Mouse (Mus musculus): ENCODE results near the gene Gm17535. TPM values are rescaled to one million over a fixed set of nuclear protein-coding genes. Genes with fewer than 3 reads are reported as not detected.
"Not testable (repeated sequence)": the region's sequence is repeated elsewhere in the genome, so short reads cannot be mapped to it uniquely, and the experiment has no call there.

Gene Gm17535
- polyA plus RNA-seq (2015; fragmentation: Nextera tagmentation; extraction: Ambion mirVana): not detected in 2 replicates

DNA sequence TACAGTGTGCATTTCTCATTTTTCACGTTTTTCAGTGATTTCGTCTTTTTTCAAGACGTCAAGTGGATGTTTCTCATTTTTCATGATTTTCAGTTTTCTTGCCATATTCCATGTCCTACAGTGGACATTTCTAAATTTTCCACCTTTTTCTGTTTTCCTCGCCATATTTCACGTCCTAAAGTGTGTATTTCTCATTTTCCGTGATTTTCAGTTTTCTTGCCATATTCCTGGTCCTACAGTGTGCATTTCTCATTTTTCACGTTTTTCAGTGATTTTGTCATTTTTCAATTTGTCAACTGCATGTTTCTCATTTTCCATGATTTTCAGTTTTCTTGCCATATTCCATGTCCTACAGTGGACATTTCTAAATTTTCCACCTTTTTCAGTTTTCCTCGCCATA lies at the start of gene Gm17535:
Gm17535 (plus strand) TSS at position 301 of the 400 bp plus-strand sequence.
- H3K4me2 ChIP-seq (ENCODE audit: low read depth, low read length); H3K9ac ChIP-seq (ENCODE audit: low read length); ATAC-seq (ENCODE audit: insufficient read depth, low FRiP score); H3K4me3 ChIP-seq (replicated peaks; ENCODE audit: low read length); H3K4me1 ChIP-seq (ENCODE audit: control insufficient read depth, insufficient read depth, low read length); H3K9me3 ChIP-seq (replicated peaks; ENCODE audit: control insufficient read depth, low read length); H3K36me3 ChIP-seq (ENCODE audit: control insufficient read depth, insufficient read depth, low read length); H3K27me3 ChIP-seq (ENCODE audit: control insufficient read depth, insufficient read depth, low read length); H3K27ac ChIP-seq (ENCODE audit: low read length): not testable (repeated sequence)
- WGBS: no CpG with 5 or more reads among the region's 8 CpGs

DNA sequence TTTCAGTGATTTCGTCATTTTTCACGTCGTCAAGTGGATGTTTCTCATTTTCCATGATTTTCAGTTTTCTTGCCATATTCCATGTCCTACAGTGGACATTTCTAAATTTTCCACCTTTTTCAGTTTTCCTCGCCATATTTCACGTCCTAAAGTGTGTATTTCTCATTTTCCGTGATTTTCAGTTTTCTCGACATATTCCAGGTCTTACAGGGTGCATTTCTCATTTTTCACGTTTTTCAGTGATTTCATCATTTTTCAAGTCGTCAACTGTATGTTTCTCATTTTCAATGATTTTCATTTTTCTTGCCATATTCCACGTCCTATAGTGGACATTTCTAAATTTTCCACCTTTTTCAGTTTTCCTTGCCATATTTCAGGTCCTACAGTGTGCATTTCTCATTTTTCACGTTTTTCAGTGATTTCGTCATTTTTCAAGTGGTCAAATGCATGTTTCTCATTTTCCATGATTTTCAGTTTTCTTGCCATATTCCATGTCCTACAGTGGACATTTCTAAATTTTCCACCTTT lies 33.9 kb upstream of the Gm17535 start, which contains the start of gene Gm10722:
Gm10722 (plus strand) TSS at position 478 of the 528 bp plus-strand sequence.
- ATAC-seq (ENCODE audit: insufficient read depth, low FRiP score); H3K27me3 ChIP-seq (ENCODE audit: control insufficient read depth, insufficient read depth, low read length); H3K4me2 ChIP-seq (ENCODE audit: low read depth, low read length); H3K9me3 ChIP-seq (replicated peaks; ENCODE audit: control insufficient read depth, low read length); H3K27ac ChIP-seq (ENCODE audit: low read length); H3K9ac ChIP-seq (ENCODE audit: low read length); H3K36me3 ChIP-seq (ENCODE audit: control insufficient read depth, insufficient read depth, low read length); H3K4me1 ChIP-seq (ENCODE audit: control insufficient read depth, insufficient read depth, low read length); H3K4me3 ChIP-seq (replicated peaks; ENCODE audit: low read length): not testable (repeated sequence)
- 66% methylated on average over 12 of the region's 12 CpGs for WGBS

DNA sequence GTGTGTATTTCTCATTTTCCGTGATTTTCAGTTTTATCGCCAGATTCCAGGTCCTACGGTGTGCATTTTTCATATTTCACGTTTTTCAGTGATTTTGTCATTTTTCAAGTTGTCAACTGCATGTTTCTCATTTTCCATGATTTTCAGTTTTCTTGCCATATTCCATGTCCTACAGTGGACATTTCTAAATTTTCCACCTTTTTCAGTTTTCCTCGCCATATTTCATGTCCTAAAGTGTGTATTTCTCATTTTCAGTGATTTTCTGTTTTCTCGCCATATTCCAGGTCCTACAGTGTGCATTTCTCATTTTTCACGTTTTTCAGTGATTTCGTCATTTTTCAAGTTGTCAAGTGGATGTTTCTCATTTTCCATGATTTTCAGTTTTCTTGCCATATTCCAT lies 33.4 kb upstream of the Gm17535 start:
- H3K9ac ChIP-seq (ENCODE audit: low read length); H3K4me3 ChIP-seq (replicated peaks; ENCODE audit: low read length); H3K27me3 ChIP-seq (ENCODE audit: control insufficient read depth, insufficient read depth, low read length); ATAC-seq (ENCODE audit: insufficient read depth, low FRiP score); H3K36me3 ChIP-seq (ENCODE audit: control insufficient read depth, insufficient read depth, low read length); H3K9me3 ChIP-seq (replicated peaks; ENCODE audit: control insufficient read depth, low read length); H3K27ac ChIP-seq (ENCODE audit: low read length); H3K4me2 ChIP-seq (ENCODE audit: low read depth, low read length); H3K4me1 ChIP-seq (ENCODE audit: control insufficient read depth, insufficient read depth, low read length): not testable (repeated sequence)
- WGBS: 67% methylated on average over 8 of the region's 8 CpGs

DNA sequence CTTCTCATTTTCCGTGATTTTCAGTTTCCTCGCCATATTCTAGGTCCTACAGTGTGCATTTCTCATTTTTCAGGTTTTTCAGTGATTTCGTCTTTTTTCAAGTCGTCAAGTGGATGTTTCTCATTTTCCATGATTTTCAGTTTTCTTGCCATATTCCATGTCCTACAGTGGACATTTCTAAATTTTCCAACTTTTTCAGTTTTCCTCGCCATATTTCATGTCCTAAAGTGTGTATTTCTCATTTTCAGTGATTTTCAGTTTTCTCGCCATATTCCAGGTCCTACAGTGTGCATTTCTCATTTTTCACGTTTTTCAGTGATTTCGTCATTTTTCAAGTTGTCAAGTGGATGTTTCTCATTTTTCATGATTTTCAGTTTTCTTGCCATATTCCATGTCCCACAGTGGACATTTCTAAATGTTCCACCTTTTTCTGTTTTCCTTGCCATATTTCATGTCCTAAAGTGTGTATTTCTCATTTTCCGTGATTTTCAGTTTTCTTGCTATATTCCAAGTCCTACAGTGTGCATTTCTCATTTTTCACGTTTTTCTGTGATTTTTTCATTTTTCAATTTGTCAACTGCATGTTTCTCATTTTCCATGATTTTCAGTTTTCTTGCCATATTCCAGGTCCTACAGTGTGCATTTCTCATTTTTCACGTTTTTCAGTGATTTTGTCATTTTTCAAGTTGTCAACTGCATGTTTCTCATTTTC lies 32.3 kb upstream of the Gm17535 start:
- not testable (repeated sequence) for H3K4me3 ChIP-seq (replicated peaks; ENCODE audit: low read length); H3K9ac ChIP-seq (ENCODE audit: low read length); H3K27ac ChIP-seq (ENCODE audit: low read length); H3K9me3 ChIP-seq (replicated peaks; ENCODE audit: control insufficient read depth, low read length); H3K4me2 ChIP-seq (ENCODE audit: low read depth, low read length); H3K27me3 ChIP-seq (ENCODE audit: control insufficient read depth, insufficient read depth, low read length); H3K36me3 ChIP-seq (ENCODE audit: control insufficient read depth, insufficient read depth, low read length); H3K4me1 ChIP-seq (ENCODE audit: control insufficient read depth, insufficient read depth, low read length)
- peak; percentile 86 for ATAC-seq (ENCODE audit: insufficient read depth, low FRiP score)
- 57% methylated on average over 8 of the region's 11 CpGs for WGBS

DNA sequence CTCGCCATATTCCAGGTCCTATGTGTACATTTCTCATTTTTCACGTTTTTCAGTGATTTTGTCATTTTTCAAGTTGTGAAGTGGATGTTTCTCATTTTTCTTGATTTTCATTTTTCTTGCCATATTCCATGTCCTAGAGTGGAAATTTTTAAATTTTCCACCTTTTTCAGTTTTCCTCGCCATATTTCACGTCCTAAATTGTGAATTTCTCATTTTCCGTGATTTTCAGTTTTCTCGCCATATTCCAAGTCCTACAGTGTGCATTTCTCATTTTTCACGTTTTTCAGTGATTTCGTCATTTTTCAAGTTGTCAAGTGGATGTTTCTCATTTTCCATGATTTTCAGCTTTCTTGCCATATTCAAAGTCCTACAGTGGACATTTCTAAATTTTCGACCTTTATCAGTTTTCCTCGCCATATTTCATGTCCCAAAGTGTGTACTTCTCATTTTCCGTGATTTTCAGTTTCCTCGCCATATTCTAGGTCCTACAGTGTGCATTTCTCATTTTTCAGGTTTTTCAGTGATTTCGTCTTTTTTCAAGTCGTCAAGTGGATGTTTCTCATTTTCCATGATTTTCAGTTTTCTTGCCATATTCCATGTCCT lies 31.5 kb upstream of the Gm17535 start, which contains the start of gene Gm11168:
Gm11168 (plus strand) TSS at position 553 of the 603 bp plus-strand sequence.
- H3K27ac ChIP-seq (ENCODE audit: low read length); H3K4me3 ChIP-seq (replicated peaks; ENCODE audit: low read length); ATAC-seq (ENCODE audit: insufficient read depth, low FRiP score); H3K27me3 ChIP-seq (ENCODE audit: control insufficient read depth, insufficient read depth, low read length); H3K9ac ChIP-seq (ENCODE audit: low read length); H3K4me1 ChIP-seq (ENCODE audit: control insufficient read depth, insufficient read depth, low read length); H3K9me3 ChIP-seq (replicated peaks; ENCODE audit: control insufficient read depth, low read length); H3K36me3 ChIP-seq (ENCODE audit: control insufficient read depth, insufficient read depth, low read length); H3K4me2 ChIP-seq (ENCODE audit: low read depth, low read length): not testable (repeated sequence)
- WGBS: 68% methylated on average over 6 of the region's 14 CpGs

DNA sequence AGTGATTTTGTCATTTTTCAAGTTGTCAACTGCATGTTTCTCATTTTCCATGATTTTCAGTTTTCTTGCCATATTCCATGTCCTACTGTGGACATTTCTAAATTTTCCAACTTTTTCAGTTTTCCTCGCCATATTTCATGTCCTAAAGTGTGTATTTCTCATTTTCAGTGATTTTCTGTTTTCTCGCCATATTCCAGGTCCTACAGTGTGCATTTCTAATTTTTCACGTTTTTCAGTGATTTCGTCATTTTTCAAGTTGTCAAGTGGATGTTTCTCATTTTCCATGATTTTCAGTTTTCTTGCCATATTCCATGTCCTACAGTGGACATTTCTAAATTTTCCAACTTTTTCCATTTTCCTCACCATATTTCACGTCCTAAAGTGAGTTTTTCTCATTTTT lies 28.2 kb upstream of the Gm17535 start:
- not testable (repeated sequence) for H3K27me3 ChIP-seq (ENCODE audit: control insufficient read depth, insufficient read depth, low read length); H3K4me1 ChIP-seq (ENCODE audit: control insufficient read depth, insufficient read depth, low read length); ATAC-seq (ENCODE audit: insufficient read depth, low FRiP score); H3K27ac ChIP-seq (ENCODE audit: low read length); H3K9ac ChIP-seq (ENCODE audit: low read length); H3K4me3 ChIP-seq (replicated peaks; ENCODE audit: low read length); H3K9me3 ChIP-seq (replicated peaks; ENCODE audit: control insufficient read depth, low read length); H3K36me3 ChIP-seq (ENCODE audit: control insufficient read depth, insufficient read depth, low read length); H3K4me2 ChIP-seq (ENCODE audit: low read depth, low read length)
- 87% methylated on average over 1 of the region's 5 CpGs for WGBS

DNA sequence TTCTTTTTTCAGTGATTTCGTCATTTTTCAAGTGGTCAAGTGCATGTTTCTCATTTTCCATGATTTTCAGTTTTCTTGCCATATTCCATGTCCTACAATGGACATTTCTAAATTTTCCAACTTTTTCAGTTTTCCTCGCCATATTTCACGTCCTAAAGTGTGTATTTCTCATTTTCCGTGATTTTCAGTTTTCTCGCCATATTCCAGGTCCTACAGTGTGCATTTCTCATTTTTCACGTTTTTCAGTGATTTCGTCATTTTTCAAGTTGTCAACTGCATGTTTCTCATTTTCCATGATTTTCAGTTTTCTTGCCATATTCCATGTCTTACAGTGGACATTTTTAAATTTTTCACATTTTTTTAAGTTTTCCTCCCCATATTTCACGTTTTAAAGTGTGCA lies 27.8 kb upstream of the Gm17535 start:
- WGBS: 67% methylated on average over 7 of the region's 8 CpGs
- ATAC-seq (ENCODE audit: insufficient read depth, low FRiP score): peak; percentile 71
- H3K4me3 ChIP-seq (replicated peaks; ENCODE audit: low read length); H3K27me3 ChIP-seq (ENCODE audit: control insufficient read depth, insufficient read depth, low read length); H3K27ac ChIP-seq (ENCODE audit: low read length); H3K4me2 ChIP-seq (ENCODE audit: low read depth, low read length); H3K36me3 ChIP-seq (ENCODE audit: control insufficient read depth, insufficient read depth, low read length); H3K9ac ChIP-seq (ENCODE audit: low read length); H3K4me1 ChIP-seq (ENCODE audit: control insufficient read depth, insufficient read depth, low read length); H3K9me3 ChIP-seq (replicated peaks; ENCODE audit: control insufficient read depth, low read length): not testable (repeated sequence)

DNA sequence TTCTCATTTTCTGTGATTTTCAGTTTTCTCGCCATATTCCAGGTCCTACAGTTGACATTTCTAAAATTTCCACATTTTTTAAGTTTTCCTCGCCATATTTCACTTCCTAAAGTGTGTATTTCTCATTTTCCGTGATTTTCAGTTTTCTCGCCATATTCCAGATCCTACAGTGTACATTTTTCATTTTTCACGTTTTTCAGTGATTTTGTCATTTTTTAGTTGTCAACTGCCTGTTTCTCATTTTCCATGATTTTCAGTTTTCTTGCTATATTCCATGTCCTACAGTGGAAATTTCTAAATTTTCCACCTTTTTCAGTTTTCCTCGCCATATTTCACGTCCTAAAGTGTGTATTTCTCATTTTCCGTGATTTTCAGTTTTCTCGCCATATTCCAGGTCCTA lies 27.1 kb upstream of the Gm17535 start:
- 75% methylated on average over 7 of the region's 9 CpGs for WGBS
- 0 out of 2 replicates have a peak, but pooled peaks have one; percentile 18 for ATAC-seq (ENCODE audit: insufficient read depth, low FRiP score)

DNA sequence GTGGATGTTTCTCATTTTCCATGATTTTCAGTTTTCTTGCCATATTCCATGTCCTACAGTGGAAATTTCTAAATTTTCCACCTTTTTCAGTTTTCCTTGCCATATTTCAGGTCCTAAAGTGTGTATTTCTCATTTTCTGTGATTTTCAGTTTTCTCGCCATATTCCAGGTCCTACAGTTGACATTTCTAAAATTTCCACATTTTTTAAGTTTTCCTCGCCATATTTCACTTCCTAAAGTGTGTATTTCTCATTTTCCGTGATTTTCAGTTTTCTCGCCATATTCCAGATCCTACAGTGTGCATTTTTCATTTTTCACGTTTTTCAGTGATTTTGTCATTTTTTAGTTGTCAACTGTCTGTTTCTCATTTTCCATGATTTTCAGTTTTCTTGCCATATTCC lies 25.1 kb upstream of the Gm17535 start:
- peak; percentile 46 for ATAC-seq (ENCODE audit: insufficient read depth, low FRiP score)
- H3K27me3 ChIP-seq (ENCODE audit: control insufficient read depth, insufficient read depth, low read length); H3K4me1 ChIP-seq (ENCODE audit: control insufficient read depth, insufficient read depth, low read length); H3K27ac ChIP-seq (ENCODE audit: low read length); H3K4me2 ChIP-seq (ENCODE audit: low read depth, low read length); H3K9ac ChIP-seq (ENCODE audit: low read length); H3K36me3 ChIP-seq (ENCODE audit: control insufficient read depth, insufficient read depth, low read length); H3K4me3 ChIP-seq (replicated peaks; ENCODE audit: low read length); H3K9me3 ChIP-seq (replicated peaks; ENCODE audit: control insufficient read depth, low read length): not testable (repeated sequence)
- WGBS: no CpG with 5 or more reads among the region's 5 CpGs

More for the DNA sequence above, 27.1 kb upstream of the Gm17535 start:
- not testable (repeated sequence) for H3K36me3 ChIP-seq (ENCODE audit: control insufficient read depth, insufficient read depth, low read length); H3K27ac ChIP-seq (ENCODE audit: low read length); H3K4me3 ChIP-seq (replicated peaks; ENCODE audit: low read length); H3K4me2 ChIP-seq (ENCODE audit: low read depth, low read length); H3K9ac ChIP-seq (ENCODE audit: low read length); H3K9me3 ChIP-seq (replicated peaks; ENCODE audit: control insufficient read depth, low read length); H3K27me3 ChIP-seq (ENCODE audit: control insufficient read depth, insufficient read depth, low read length); H3K4me1 ChIP-seq (ENCODE audit: control insufficient read depth, insufficient read depth, low read length)
